Mouse (Mus musculus) heart, adult 2 months (tissue): ENCODE results near the gene Pou2af1. TPM values are rescaled to one million over a fixed set of nuclear protein-coding genes. Genes with fewer than 3 reads are reported as not detected.

Experiments used
- DNase-seq, 2 experiments: peaks; one replicate each; pipeline ENCODE4 v3.0.0; 2021
- H3K27ac ChIP-seq: fragments of 200-600 bp; 2 replicates; pipeline ENCODE4 v1.8.1; 2022
- H3K27me3 ChIP-seq: fragments of 200-500 bp; 2 replicates; pipeline ENCODE4 v1.6.1; 2012; ENCODE audit warnings: mild to moderate bottlenecking, low read length, inconsistent platforms, mixed read lengths; ENCODE audit not compliant: control insufficient read depth, insufficient read depth
- H3K36me3 ChIP-seq: fragments of 200-500 bp; 2 replicates; pipeline ENCODE4 v1.6.1; 2012; ENCODE audit warnings: low read length, inconsistent platforms; ENCODE audit not compliant: control insufficient read depth, insufficient read depth
- H3K4me1 ChIP-seq: fragments of 200-500 bp; 2 replicates; pipeline ENCODE4 v1.6.1; 2011; ENCODE audit warnings: low read length; ENCODE audit not compliant: control insufficient read depth, insufficient read depth
- H3K4me3 ChIP-seq: fragments of 200-600 bp; 2 replicates; pipeline ENCODE4 v1.8.1; 2022
- H3K79me2 ChIP-seq: fragments of 200-500 bp; replicated peaks from 2 replicates; pipeline ENCODE4 v1.6.1; 2012; ENCODE audit warnings: mild to moderate bottlenecking, inconsistent platforms, low read length, moderate library complexity, mixed read lengths; ENCODE audit not compliant: control insufficient read depth, insufficient read depth
- H3K9ac ChIP-seq: fragments of 200-500 bp; 2 replicates; pipeline ENCODE4 v1.6.1; 2012; ENCODE audit warnings: low read depth, mild to moderate bottlenecking, control low read depth, inconsistent platforms, low read length, mixed read lengths
- CTCF ChIP-seq: fragments of 200-600 bp; IDR thresholded peaks from 2 replicates; pipeline ENCODE4 v1.8.1; 2022; ENCODE audit warnings: antibody characterized with exemption, mild to moderate bottlenecking, moderate library complexity
- EP300 ChIP-seq: fragments of 200-500 bp; IDR thresholded peaks from 2 replicates; pipeline ENCODE4 v1.6.1; 2011; ENCODE audit warnings: low read depth, low read length, control low read depth; ENCODE audit not compliant: insufficient read depth
- POLR2A ChIP-seq: fragments of 200-500 bp; IDR thresholded peaks from 2 replicates; pipeline ENCODE4 v1.6.1; 2011; ENCODE audit warnings: mild to moderate bottlenecking, low read depth, low read length, control low read depth; ENCODE audit not compliant: insufficient read depth
- WGBS: fragments of 180-500 bp; shearing (Covaris S2); methylation state at CpG from one replicate; pipeline ENCODE4 v1.1.7; 2018; 5-methylcytosine and 5-hydroxymethylcytosine counted together
- intact Hi-C: fragments of 180-260 bp; cut with DNase I; formaldehyde crosslinking; loops from one replicate; pipeline ENCODE4 v1.15.1; 2025
- polyA plus RNA-seq: library from polyadenylated mRNA; depleted of rRNA; stranded (reverse); fragments of >200 nt; gene quantifications from 2 replicates; pipeline ENCODE4 v1.2.3, GENCODE M21; 2012
- total RNA-seq, 2 experiments: library from RNA; stranded (reverse); gene quantifications; 2 replicates each; pipeline ENCODE4 v1.2.3; 2021

Pou2af1 gene
- total and polyA plus RNA-seq, 3 experiments: 0.70 to 2.3 (median 1.1) TPM

GRCm38 (mm10) chr9:51185386-51185785 is 28.1 kb upstream of the Pou2af1 start:
- Histone ChIP-seq H3K79me2 (no peaks in the 10 kb centered on the region), H3K27ac (no peak overlapping the region), H3K36me3 (no peaks in the 10 kb centered on the region), H3K4me3 (no peak overlapping the region), H3K4me1 (no peaks in the 10 kb centered on the region), H3K27me3 (no peaks in the 10 kb centered on the region), H3K9ac (no peak overlapping the region)
- intact Hi-C loops: no loop called here
- DNase-seq: no peak
- WGBS: 54% methylated on average over 4 of the region's 4 CpGs
- no peak for TF ChIP-seq CTCF
- TF ChIP-seq EP300: no peak
- no peak for TF ChIP-seq POLR2A

GRCm38 (mm10) chr9:51185871-51186270 is 27.6 kb upstream of the Pou2af1 start:
- TF ChIP-seq POLR2A (no peak), EP300 (no peak), CTCF (no peak)
- Histone ChIP-seq H3K27ac (no peak overlapping the region), H3K9ac (no peak overlapping the region), H3K4me1 (no peaks in the 10 kb centered on the region), H3K79me2 (no peaks in the 10 kb centered on the region), H3K4me3 (no peak overlapping the region), H3K36me3 (no peaks in the 10 kb centered on the region), H3K27me3 (no peaks in the 10 kb centered on the region)
- DNase-seq: no peak
- intact Hi-C loops: no loop called here
- 79% methylated on average over 5 of the region's 5 CpGs for WGBS

- H3K4me1 ChIP-seq: no peaks in the 10 kb centered on the region
- H3K36me3 ChIP-seq: no peaks in the 10 kb centered on the region
- no peak for DNase-seq
- no peak overlapping the region for H3K4me3 ChIP-seq
- 43% methylated on average over 3 of the region's 3 CpGs for WGBS
- TF ChIP-seq POLR2A: no peak
- no peak for TF ChIP-seq EP300
- TF ChIP-seq CTCF: no peak
- H3K27ac ChIP-seq: no peak overlapping the region
- intact Hi-C loops: no loop called here
- H3K79me2 ChIP-seq: no peaks in the 10 kb centered on the region
- H3K9ac ChIP-seq: no peak overlapping the region
- no peaks in the 10 kb centered on the region for H3K27me3 ChIP-seq
Observed at GRCm38 (mm10) chr9:51190655-51191054, 22.9 kb upstream of the Pou2af1 start.

- Histone ChIP-seq H3K4me1 (no peaks in the 10 kb centered on the region), H3K36me3 (no peaks in the 10 kb centered on the region), H3K79me2 (no peaks in the 10 kb centered on the region), H3K4me3 (no peak overlapping the region), H3K27me3 (no peaks in the 10 kb centered on the region), H3K9ac (no peak overlapping the region), H3K27ac (no peak overlapping the region)
- WGBS: 41% methylated on average over 4 of the region's 4 CpGs
- intact Hi-C loops: no loop called here
- TF ChIP-seq CTCF (no peak), EP300 (no peak), POLR2A (no peak)
- DNase-seq: no peak
Observed at GRCm38 (mm10) chr9:51194790-51195189, 18.7 kb upstream of the Pou2af1 start.

- Histone ChIP-seq H3K79me2 (no peaks in the 10 kb centered on the region), H3K4me1 (no peaks in the 10 kb centered on the region; the same call in 1 of the 2 replicates), H3K36me3 (no peaks in the 10 kb centered on the region), H3K9ac (no peak overlapping the region), H3K4me3 (no peak overlapping the region), H3K27me3 (no peaks in the 10 kb centered on the region), H3K27ac (no peak overlapping the region)
- TF ChIP-seq EP300 (no peak), CTCF (no peak), POLR2A (no peak)
- intact Hi-C loops: no loop called here
- WGBS: 90% methylated on average over 2 of the region's 2 CpGs
- no peak for DNase-seq
Observed at GRCm38 (mm10) chr9:51208974-51209332, 4.6 kb upstream of the Pou2af1 start.

GRCm38 (mm10) chr9:51211191-51211590 is 2.3 kb upstream of the Pou2af1 start:
- Histone ChIP-seq H3K9ac (no peak overlapping the region), H3K4me3 (no peak overlapping the region), H3K36me3 (no peaks in the 10 kb centered on the region), H3K27ac (no peak overlapping the region), H3K79me2 (no peaks in the 10 kb centered on the region), H3K4me1 (no peaks in the 10 kb centered on the region; the same call in 1 of the 2 replicates), H3K27me3 (no peaks in the 10 kb centered on the region)
- intact Hi-C loops: no loop called here
- TF ChIP-seq EP300 (no peak), CTCF (no peak), POLR2A (no peak)
- DNase-seq: no peak
- 64% methylated on average over 6 of the region's 6 CpGs for WGBS
